Mouse (Mus musculus) kidney, embryonic 14.5 days (tissue): ENCODE measurements around the gene Nacc1. TPM values are rescaled to one million over a fixed set of nuclear protein-coding genes. Genes with fewer than 3 reads are reported as not detected.

ENCODE experiments used
- ATAC-seq: fragments of 200-750 bp; cut with Nextera tagmentation; 2 replicates; pipeline ENCODE4 v1.8.0; 2017; ENCODE audit warnings: moderate number of reproducible peaks, mild to moderate bottlenecking, moderate TSS enrichment, moderate library complexity; ENCODE audit not compliant: low FRiP score, low TSS enrichment
- H3K27ac ChIP-seq: fragments of 300-500 bp; sonication (generic); 2 replicates; pipeline ENCODE4 v1.5.1; 2014; ENCODE audit warnings: low read depth, mild to moderate bottlenecking, low read length, moderate library complexity, mixed read lengths
- H3K27me3 ChIP-seq: fragments of 300-500 bp; sonication (generic); 2 replicates; pipeline ENCODE4 v1.6.1; 2014; ENCODE audit warnings: mild to moderate bottlenecking, low read length; ENCODE audit not compliant: control insufficient read depth, insufficient read depth
- H3K36me3 ChIP-seq: fragments of 300-500 bp; sonication (generic); 2 replicates; pipeline ENCODE4 v1.6.1; 2014; ENCODE audit warnings: low read length, mixed read lengths; ENCODE audit not compliant: control insufficient read depth, insufficient read depth
- H3K4me1 ChIP-seq: fragments of 300-500 bp; sonication (generic); 2 replicates; pipeline ENCODE4 v1.6.1; 2014; ENCODE audit warnings: low read length, mixed read lengths; ENCODE audit not compliant: control insufficient read depth, insufficient read depth
- H3K4me2 ChIP-seq: fragments of 300-500 bp; sonication (generic); replicated peaks from 2 replicates; pipeline ENCODE4 v1.6.1; 2014; ENCODE audit warnings: low read depth, mild to moderate bottlenecking, low read length
- H3K4me3 ChIP-seq: fragments of 300-500 bp; sonication (generic); 2 replicates; pipeline ENCODE4 v1.5.1; 2014; ENCODE audit warnings: mild to moderate bottlenecking, low read length
- H3K9ac ChIP-seq: fragments of 300-500 bp; sonication (generic); 2 replicates; pipeline ENCODE4 v1.6.1; 2014; ENCODE audit warnings: low read depth, mild to moderate bottlenecking, low read length, moderate library complexity
- H3K9me3 ChIP-seq: fragments of 300-500 bp; sonication (generic); 2 replicates; pipeline ENCODE4 v1.6.1; 2016; ENCODE audit warnings: low read length; ENCODE audit not compliant: control insufficient read depth
- WGBS: fragments of 180-500 bp; shearing (Covaris S2); extraction: QIAGEN DNeasy Blood & Tissue Kit; methylation state at CpG from one replicate; pipeline ENCODE4 v1.1.7; 2014; 5-methylcytosine and 5-hydroxymethylcytosine counted together
- polyA plus RNA-seq: library from polyadenylated mRNA; unstranded; fragments of >200 nt; fragmentation: Nextera tagmentation; extraction: Ambion mirVana; gene quantifications from 2 replicates; pipeline ENCODE4 v1.2.1, GENCODE M21; 2014

Gene Nacc1
- 28.1 and 33.1 TPM in 2 replicates for polyA plus RNA-seq

GRCm38 (mm10) chr8:84687705-84688100 lies at the start of gene Nacc1:
Gene Nacc1 (minus strand): TSS chr8:84687862.
- Histone ChIP-seq H3K4me3 (peak within 1 kb of the TSS; percentile 91), H3K9ac (peak within 1 kb of the TSS; percentile 97), H3K36me3 (peaks cover 28% of the 10 kb centered on the region; the same call in 1 of the 2 replicates), H3K4me2 (peak within 1 kb of the TSS; percentile 84), H3K9me3 (no peaks in the 10 kb centered on the region), H3K4me1 (peaks cover 25% of the 10 kb centered on the region), H3K27me3 (no peaks in the 10 kb centered on the region), H3K27ac (peak within 1 kb of the TSS; percentile 92)
- 1% methylated on average over 33 of the region's 37 CpGs for WGBS
- peak; percentile 82 for ATAC-seq

- no peak overlapping the region for H3K4me2 ChIP-seq
- no peak for ATAC-seq
- no peaks in the 10 kb centered on the region for H3K36me3 ChIP-seq
- peaks cover 55% of the 10 kb centered on the region for H3K27me3 ChIP-seq
- H3K9me3 ChIP-seq = no peaks in the 10 kb centered on the region
- WGBS = 85% methylated on average over 4 of the region's 4 CpGs
- H3K4me1 ChIP-seq = peaks cover 42% of the 10 kb centered on the region
- no peak overlapping the region for H3K4me3 ChIP-seq
- H3K9ac ChIP-seq = no peak overlapping the region
- H3K27ac ChIP-seq = no peak overlapping the region
Measured at GRCm38 (mm10) chr8:84736521-84736920, 48.9 kb upstream of the Nacc1 start.

GRCm38 (mm10) chr8:84735597-84735996 lies 47.9 kb upstream of the Nacc1 start:
- Histone ChIP-seq H3K4me3 (no peak overlapping the region), H3K4me2 (no peak overlapping the region), H3K4me1 (peaks cover 43% of the 10 kb centered on the region), H3K27ac (no peak overlapping the region), H3K36me3 (no peaks in the 10 kb centered on the region), H3K9ac (no peak overlapping the region), H3K9me3 (no peaks in the 10 kb centered on the region), H3K27me3 (peaks cover 48% of the 10 kb centered on the region)
- WGBS = 46% methylated on average over 2 of the region's 2 CpGs
- no peak for ATAC-seq

- no peaks in the 10 kb centered on the region for H3K36me3 ChIP-seq
- no peak overlapping the region for H3K4me3 ChIP-seq
- H3K4me2 ChIP-seq = no peak overlapping the region
- no peak for ATAC-seq
- no peaks in the 10 kb centered on the region for H3K9me3 ChIP-seq
- WGBS = 77% methylated on average over 2 of the region's 2 CpGs
- H3K9ac ChIP-seq = no peak overlapping the region
- H3K4me1 ChIP-seq = peaks cover 51% of the 10 kb centered on the region
- no peak overlapping the region for H3K27ac ChIP-seq
- H3K27me3 ChIP-seq = peaks cover 39% of the 10 kb centered on the region
Measured at GRCm38 (mm10) chr8:84734680-84735079, 47.0 kb upstream of the Nacc1 start.

GRCm38 (mm10) chr8:84733959-84734358 lies 46.3 kb upstream of the Nacc1 start:
- no peak overlapping the region for H3K4me3 ChIP-seq
- no peak overlapping the region for H3K4me2 ChIP-seq
- H3K27me3 ChIP-seq = peaks cover 32% of the 10 kb centered on the region
- no peaks in the 10 kb centered on the region for H3K9me3 ChIP-seq
- H3K36me3 ChIP-seq = no peaks in the 10 kb centered on the region
- WGBS = 95% methylated on average over 6 of the region's 6 CpGs
- no peak overlapping the region for H3K27ac ChIP-seq
- no peak for ATAC-seq
- no peak overlapping the region for H3K9ac ChIP-seq
- H3K4me1 ChIP-seq = peaks cover 51% of the 10 kb centered on the region

- Histone ChIP-seq H3K27ac (peak overlapping the region; percentile 30; the same call in 1 of the 2 replicates), H3K36me3 (no peaks in the 10 kb centered on the region), H3K27me3 (peaks cover 22% of the 10 kb centered on the region), H3K9ac (peak overlapping the region; percentile 18; the same call in 1 of the 2 replicates), H3K4me2 (no peak overlapping the region; the same call in 1 of the 2 replicates), H3K4me3 (no peak overlapping the region), H3K9me3 (no peaks in the 10 kb centered on the region), H3K4me1 (peaks cover 43% of the 10 kb centered on the region)
- WGBS = 17% methylated on average over 6 of the region's 6 CpGs
- peak; percentile 58; the same call in 1 of the 2 replicates for ATAC-seq
Measured at GRCm38 (mm10) chr8:84732996-84733395, 45.3 kb upstream of the Nacc1 start.

- Histone ChIP-seq H3K4me3 (no peak overlapping the region), H3K4me1 (peaks cover 39% of the 10 kb centered on the region), H3K27ac (peak overlapping the region; percentile 43; the same call in 1 of the 2 replicates), H3K4me2 (no peak overlapping the region; the same call in 1 of the 2 replicates), H3K27me3 (peaks cover 18% of the 10 kb centered on the region), H3K9ac (no peak overlapping the region), H3K36me3 (no peaks in the 10 kb centered on the region), H3K9me3 (no peaks in the 10 kb centered on the region)
- WGBS = 34% methylated on average over 5 of the region's 5 CpGs
- ATAC-seq = peak; percentile 18; the same call in 1 of the 2 replicates
Measured at GRCm38 (mm10) chr8:84732545-84732944, 44.9 kb upstream of the Nacc1 start.

- peak overlapping the region; percentile 47; the same call in 1 of the 2 replicates for H3K27ac ChIP-seq
- no peak overlapping the region for H3K4me2 ChIP-seq
- ATAC-seq = no peak
Measured at GRCm38 (mm10) chr8:84731371-84732177, 43.9 kb upstream of the Nacc1 start.

More at GRCm38 (mm10) chr8:84731371-84732177, 43.9 kb upstream of the Nacc1 start:
- Histone ChIP-seq H3K9ac (no peak overlapping the region), H3K9me3 (no peaks in the 10 kb centered on the region), H3K36me3 (no peaks in the 10 kb centered on the region; the same call in 1 of the 2 replicates), H3K27me3 (peaks cover 16% of the 10 kb centered on the region), H3K4me3 (no peak overlapping the region), H3K4me1 (peaks cover 39% of the 10 kb centered on the region)
- whole genome bisulfite sequencing = 65% methylated on average over 11 of the region's 11 CpGs
